Mouse (Mus musculus) liver (tissue): ENCODE data around the gene Pou2f3.
"Not testable (repeated sequence)": the region's sequence is repeated elsewhere in the genome, so short reads cannot be mapped to it uniquely, and the experiment has no call there.

Source experiments
- DNase-seq: peaks from one replicate; pipeline ENCODE4 v3.0.0-alpha.2; 2020; ENCODE audit warnings: mixed read lengths

The Pou2f3 gene

GRCm38 (mm10) chr9:43155960-43156359 lies 54.2 kb downstream of the Pou2f3 start:
- no peak for DNase-seq

- no peak for DNase-seq
Measured at GRCm38 (mm10) chr9:43151779-43152178, 58.4 kb downstream of the Pou2f3 start.

DNA sequence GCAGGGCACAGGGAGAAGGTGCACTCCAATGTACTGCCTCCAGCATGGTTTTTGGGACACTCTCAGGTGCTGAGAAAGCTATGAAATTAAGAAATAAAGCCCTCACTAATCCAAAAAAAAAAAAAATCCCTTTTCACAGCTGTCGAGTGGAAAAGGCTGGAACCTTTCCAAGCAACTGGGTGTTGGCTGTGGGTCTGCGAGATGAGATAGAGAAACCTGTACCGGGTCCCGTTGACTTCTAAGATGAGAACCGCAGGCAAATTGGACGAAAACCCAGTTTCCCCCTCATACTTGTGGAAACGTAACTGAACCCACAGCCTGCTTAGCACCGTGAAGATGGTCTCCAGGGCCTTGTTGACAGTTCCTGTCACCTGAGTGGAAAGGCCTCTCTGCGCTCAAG lies 59.2 kb downstream of the Pou2f3 start:
- no peak for DNase-seq

GRCm38 (mm10) chr9:43150075-43150474 lies 60.1 kb downstream of the Pou2f3 start:
- peak; percentile 22 for DNase-seq

DNA sequence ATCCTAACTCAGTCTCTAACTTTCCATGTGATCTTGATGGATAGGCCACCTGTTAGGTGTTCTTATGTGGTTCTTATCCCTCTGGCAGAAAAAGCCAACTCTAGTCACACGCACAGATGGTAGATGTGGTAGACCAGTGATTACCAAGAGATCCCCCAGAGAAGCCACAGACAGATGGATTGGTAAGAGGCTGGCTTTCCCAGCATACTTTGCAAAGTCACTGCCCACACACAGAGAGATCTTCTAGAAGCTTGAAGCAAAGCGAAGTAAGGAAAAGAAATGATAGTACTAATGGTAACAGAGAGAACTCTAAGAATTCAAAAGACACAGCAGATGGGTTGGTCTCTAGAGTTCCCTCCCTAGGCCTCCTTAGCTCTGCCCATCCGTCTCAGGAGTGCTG lies 60.7 kb downstream of the Pou2f3 start:
- DNase-seq: no peak

DNA sequence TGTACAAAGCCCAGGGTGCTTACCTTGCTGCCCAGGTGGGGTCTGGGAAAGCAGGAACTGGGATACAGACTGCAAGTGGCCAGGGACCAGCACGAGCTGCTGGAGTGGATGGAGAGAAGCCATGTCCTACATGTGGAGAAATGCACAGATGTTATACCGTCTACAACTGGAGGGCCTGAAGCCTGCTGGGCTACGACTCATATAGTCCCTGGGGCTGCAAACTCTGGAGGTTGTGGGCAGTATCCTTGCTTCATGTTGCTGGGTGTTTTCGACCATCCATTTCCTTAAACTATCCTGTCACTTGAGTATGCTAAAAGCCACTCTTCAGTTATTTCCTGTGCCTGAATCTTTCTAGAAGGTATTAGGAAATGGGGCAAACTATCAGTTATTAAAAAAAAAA lies 65.0 kb downstream of the Pou2f3 start:
- DNase-seq: no peak

DNA sequence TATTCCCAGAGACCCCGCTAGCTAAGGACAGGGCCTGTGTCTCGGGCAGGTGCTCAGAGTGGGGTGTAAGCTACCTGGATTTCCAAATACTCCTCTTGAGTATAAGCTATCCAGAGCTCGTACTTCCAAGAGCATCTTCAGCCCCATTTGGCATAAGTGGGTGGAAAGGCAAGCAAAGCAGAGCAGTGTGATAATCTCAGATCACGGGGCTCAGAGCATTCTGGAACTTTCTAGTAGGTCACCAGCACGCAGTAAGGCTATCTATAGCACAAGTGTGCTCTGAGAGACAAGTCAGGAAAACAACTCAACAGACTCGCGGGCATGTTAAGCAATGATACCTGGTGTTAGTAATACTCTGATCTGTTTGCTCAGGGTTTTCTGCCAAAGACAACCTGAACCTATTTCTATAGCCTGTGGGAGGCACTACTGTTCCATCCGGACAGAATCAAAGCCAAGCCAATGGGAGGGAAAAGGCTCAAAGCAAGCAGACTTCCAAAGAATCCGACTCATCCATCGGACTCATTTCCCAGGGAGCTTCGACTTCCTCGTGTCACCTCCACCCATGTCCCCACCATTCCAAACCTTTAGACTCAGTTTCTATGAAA lies 65.9 kb downstream of the Pou2f3 start:
- DNase-seq: no peak

GRCm38 (mm10) chr9:43141839-43142238 lies 68.3 kb downstream of the Pou2f3 start:
- peak; percentile 55 for DNase-seq

- DNase-seq: no peak
Measured at GRCm38 (mm10) chr9:43133525-43133924, 76.6 kb downstream of the Pou2f3 start.

GRCm38 (mm10) chr9:43132380-43132779 lies 77.8 kb downstream of the Pou2f3 start:
- DNase-seq: no peak

DNA sequence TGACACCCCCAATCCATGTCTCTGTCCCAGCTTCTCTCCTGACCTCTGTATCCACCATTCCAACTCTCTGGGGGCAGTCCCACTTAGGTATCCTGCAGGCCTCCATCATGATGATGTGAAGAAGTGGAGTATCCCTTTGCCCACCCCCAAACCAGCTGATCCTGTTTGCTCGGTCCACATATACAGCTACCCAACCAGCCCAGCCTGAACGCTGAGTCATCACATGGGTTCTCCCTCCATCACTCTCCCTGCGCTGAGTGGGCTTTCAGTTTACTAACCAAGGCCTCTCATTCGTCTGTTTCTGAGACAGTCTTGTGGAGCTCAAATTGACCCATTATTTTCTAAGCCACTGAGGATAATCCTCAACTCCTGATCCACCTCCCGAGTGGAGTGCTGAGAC lies 78.2 kb downstream of the Pou2f3 start:
- DNase-seq: no peak

GRCm38 (mm10) chr9:43130684-43131083 lies 79.5 kb downstream of the Pou2f3 start:
- peak; percentile 51 for DNase-seq

DNA sequence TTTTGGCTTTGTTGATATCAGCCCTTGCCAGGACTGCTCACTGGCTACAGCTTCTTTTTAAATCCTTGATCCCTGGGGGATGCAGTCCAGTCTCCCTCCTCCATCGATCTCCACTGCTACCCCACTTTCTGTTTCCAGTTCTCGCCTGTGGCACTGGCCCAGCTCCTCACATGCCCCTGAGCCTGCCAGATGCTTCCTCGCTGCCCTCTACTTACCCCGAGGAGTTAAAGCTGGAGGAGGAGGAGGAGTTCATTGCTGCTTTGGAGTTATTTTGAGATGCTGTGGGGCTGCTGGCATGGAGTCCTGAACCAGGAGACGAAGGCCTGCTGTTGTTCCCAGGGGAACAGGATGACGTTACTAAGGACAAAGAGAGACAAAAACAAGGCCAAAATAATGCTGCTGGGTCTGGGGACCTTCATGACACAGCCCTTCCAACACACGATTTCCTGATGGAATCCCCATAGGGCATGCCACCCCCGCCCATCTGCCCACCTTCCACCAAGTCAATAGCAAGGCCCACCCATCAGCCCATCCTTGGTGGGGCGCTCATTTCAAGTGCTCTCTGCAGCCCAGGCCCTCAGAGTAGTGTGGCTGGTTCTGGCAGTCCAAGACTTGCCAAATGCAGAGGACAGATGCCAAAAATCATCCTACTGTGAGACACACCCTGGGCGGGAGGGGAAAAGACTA lies 82.9 kb downstream of the Pou2f3 start:
- DNase-seq: no peak

DNA sequence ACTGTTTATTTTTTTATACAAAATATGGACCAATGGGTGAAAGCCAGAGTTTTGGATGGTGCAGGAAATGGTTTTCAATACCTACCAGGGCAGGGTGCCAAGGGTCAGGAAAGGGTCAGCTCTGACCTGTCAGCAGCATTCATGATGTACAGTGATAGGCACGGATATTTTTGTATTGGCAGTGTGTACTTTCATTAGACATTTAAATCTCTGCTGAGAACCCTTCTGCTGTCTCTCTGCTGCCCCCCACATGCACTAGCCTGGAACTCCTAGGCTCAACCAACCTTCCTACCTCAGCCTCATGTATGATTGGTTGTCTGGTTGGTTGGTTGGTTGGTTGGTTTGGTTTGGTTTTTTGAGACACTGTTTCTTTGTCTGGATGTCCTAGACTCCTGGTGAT lies 87.8 kb downstream of the Pou2f3 start:
- no peak for DNase-seq

DNA sequence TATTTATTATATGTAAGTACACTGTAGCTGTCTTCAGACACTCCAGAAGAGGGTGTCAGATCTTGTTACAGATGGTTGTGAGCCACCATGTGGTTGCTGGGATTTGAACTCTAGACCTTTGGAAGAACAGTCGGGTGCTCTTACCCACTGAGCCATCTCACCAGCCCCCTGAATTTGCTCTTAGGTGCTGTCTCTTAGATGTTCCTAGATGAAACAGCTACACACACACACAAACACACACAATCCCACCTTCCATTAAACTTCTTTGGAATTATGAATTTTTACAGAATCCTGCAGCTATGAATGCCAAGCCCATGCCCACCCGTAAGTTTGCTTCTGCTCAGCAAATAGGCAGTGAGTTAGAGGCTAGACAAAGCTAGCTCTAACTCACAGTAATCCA lies 88.2 kb downstream of the Pou2f3 start:
- DNase-seq: not testable (repeated sequence)

GRCm38 (mm10) chr9:43116997-43117336 lies 93.2 kb downstream of the Pou2f3 start:
- no peak for DNase-seq

DNA sequence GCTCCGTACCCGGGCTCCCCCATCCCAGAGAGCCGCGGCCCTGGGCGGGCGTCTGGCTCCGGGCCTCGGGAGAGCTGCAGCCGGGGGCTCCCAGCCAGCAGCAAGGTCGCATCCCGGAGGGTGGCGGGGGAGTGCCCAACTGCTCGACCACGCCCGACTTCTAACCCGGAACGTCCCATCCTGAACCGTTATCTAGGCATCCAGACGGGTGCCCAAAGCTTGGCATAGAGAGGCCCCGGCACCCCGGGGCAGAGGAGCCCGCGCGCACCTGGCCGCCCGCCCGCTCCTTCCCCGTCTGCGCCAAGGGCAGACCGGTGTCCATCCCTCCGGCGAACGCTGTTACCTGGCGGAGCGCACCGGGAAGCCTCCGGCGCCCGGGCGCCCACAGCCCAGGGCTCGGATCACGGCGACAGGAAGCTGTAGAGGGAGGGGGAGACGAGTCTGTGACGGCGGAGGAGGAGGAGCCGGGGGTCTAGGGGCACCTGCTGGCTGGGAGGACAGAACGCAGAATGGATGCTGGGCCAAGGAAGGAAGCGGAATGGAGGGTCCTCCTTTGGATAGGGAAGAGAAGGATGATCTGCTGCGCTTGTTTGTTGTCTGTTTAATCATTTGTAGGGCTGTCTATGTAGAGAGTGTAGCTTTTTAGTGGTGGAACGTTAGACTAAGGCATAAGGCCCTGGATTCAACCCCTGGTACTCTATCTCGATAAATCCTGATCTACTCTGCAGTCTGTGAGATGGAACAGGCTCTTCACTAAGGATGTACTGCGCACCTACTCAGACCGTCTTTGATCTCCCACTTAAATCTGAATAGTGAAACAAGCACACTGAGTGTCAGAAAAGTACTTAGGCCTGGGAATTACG lies 93.8 kb downstream of the Pou2f3 start, which contains the start of gene Tmem136:
Gene Tmem136, minus strand, starts transcription at position 437 of the 863 bp plus-strand sequence.
- DNase-seq: peak; percentile 90

DNA sequence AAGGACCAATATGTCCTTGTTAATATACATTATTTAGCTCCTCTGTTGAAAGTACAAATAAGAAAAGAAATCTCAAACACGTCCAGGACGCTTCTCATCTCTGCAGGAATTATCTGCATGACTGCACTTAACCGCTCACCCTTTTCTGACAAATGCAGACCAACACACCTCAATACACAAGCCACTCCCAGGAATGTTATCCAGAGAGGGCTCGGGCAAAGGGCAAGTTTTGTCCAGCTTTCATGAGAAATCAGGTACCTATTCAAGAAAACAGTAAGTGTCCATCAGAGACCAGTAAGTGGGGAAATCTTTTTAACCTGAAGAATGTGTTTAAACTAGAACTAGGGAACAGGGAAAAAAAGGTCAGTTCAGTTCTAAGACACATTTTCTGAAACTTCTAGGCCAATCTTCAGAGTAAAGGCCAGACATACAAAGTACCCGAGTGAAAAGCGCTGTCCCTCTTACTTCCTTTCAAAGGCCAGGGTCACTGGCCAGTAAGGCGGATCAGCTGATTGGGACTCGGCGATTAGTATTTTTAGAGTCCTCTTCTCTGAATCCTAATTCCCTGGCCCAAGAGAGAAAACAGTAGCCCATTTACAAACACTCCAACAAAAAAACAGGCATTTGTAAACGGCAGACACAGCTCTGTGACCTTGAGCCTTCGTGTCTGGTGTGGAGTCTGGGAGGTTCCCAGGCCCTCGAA lies 94.6 kb downstream of the Pou2f3 start:
- DNase-seq: no peak

GRCm38 (mm10) chr9:43114833-43115232 lies 95.3 kb downstream of the Pou2f3 start:
- no peak for DNase-seq

DNA sequence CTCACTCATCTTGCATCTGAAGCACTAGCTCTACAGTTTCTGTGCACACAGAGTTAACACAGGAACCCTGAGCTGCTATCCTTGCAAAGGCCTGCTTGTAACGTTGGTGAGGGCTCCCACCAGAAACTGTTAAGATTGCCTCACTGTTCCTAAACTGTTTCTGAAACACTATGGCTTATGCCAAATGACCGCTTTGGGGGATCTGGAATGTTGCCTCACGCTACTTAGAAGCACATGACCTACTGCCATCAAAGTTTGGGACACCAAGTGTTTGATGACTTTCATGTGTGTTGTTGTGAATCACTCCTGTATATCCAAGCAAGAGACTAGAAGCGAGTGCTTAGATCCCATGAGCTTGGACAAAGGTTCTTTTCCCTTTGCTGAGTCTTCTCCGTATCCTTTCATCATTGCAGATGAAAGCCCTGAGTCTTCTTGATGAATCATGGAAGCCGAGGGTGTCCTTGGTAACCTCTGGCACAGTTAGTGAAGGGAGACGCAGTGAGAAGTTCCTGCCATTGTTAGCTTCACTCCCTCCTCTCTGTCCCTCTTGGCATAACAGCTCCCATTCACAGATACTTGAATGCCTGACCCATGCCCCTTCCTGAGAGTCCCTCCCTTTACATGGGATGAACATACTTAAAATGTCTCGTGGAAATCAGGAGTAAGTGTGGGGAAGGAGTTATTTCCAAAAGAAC lies 99.7 kb downstream of the Pou2f3 start:
- DNase-seq: no peak

- no peak for DNase-seq
Measured at GRCm38 (mm10) chr9:43109125-43109524, 101.0 kb downstream of the Pou2f3 start.

GRCm38 (mm10) chr9:43108721-43109120 lies 101.4 kb downstream of the Pou2f3 start:
- DNase-seq: no peak

DNA sequence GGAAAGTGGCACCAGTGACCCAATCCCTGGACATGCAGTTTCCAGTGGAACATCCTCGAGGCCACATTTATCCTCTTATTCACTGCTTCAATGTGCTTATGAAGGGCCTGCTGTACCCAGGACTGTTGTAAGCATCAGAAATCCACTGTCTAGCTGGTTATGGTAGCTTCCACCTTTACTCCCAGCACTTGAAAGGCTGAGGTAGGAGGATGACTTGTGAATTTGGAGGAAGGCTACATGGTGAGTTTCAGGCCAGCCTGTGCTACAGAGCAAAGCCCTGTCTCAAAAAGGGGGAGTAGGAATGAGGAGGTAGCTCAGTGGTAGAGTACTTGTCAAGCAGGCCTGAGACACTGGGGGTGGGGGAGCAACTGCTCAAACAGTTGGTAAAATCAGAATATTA lies 102.1 kb downstream of the Pou2f3 start:
- no peak for DNase-seq
